Mouse (Mus musculus) hindbrain, embryonic 11.5 days (tissue): ENCODE measurements around the gene Fgfr2. TPM values are rescaled to one million over a fixed set of nuclear protein-coding genes. Genes with fewer than 3 reads are reported as not detected.

ENCODE experiments used
- ATAC-seq: fragments of 200-750 bp; cut with Nextera tagmentation; 2 replicates; pipeline ENCODE4 v1.8.0; 2017; ENCODE audit warnings: mild to moderate bottlenecking, moderate TSS enrichment, moderate library complexity; ENCODE audit not compliant: low FRiP score
- DNase-seq: peaks from one replicate; pipeline ENCODE4 v3.0.0-alpha.2; 2015; ENCODE audit warnings: low spot score
- H3K27ac ChIP-seq: fragments of 300-500 bp; sonication (generic); 2 replicates; pipeline ENCODE4 v1.5.1; 2014; ENCODE audit warnings: mild to moderate bottlenecking, low read depth, low read length
- H3K27me3 ChIP-seq: fragments of 300-500 bp; sonication (generic); 2 replicates; pipeline ENCODE4 v1.6.1; 2014; ENCODE audit warnings: mild to moderate bottlenecking, low read length, moderate library complexity, mixed read lengths; ENCODE audit not compliant: control insufficient read depth, insufficient read depth
- H3K36me3 ChIP-seq: fragments of 300-500 bp; sonication (generic); 2 replicates; pipeline ENCODE4 v1.6.1; 2014; ENCODE audit warnings: mild to moderate bottlenecking, low read length, moderate library complexity, mixed read lengths; ENCODE audit not compliant: control insufficient read depth, insufficient read depth
- H3K4me1 ChIP-seq: fragments of 300-500 bp; sonication (generic); replicated peaks from 2 replicates; pipeline ENCODE4 v1.6.1; 2014; ENCODE audit warnings: low read length, mixed read lengths; ENCODE audit not compliant: control insufficient read depth, insufficient read depth
- H3K4me2 ChIP-seq: fragments of 300-500 bp; sonication (generic); replicated peaks from 2 replicates; pipeline ENCODE4 v1.6.1; 2014; ENCODE audit warnings: mild to moderate bottlenecking, low read depth, low read length
- H3K4me3 ChIP-seq: fragments of 300-500 bp; sonication (generic); 2 replicates; pipeline ENCODE4 v1.5.1; 2014; ENCODE audit warnings: low read depth, low read length
- H3K9ac ChIP-seq: fragments of 300-500 bp; sonication (generic); 2 replicates; pipeline ENCODE4 v1.6.1; 2014; ENCODE audit warnings: low read depth, low read length
- H3K9me3 ChIP-seq: fragments of 300-500 bp; sonication (generic); 2 replicates; pipeline ENCODE4 v1.6.1; 2016; ENCODE audit warnings: low read length; ENCODE audit not compliant: control insufficient read depth
- WGBS: fragments of 180-500 bp; shearing (Covaris S2); extraction: QIAGEN DNeasy Blood & Tissue Kit; methylation state at CpG from one replicate; pipeline ENCODE4 v1.1.7; 2014; 5-methylcytosine and 5-hydroxymethylcytosine counted together
- polyA plus RNA-seq: library from polyadenylated mRNA; unstranded; fragments of >200 nt; fragmentation: Nextera tagmentation; extraction: Ambion mirVana; gene quantifications from 2 replicates; pipeline ENCODE4 v1.2.1, GENCODE M21; 2014

Fgfr2 gene
- polyA plus RNA-seq, 1 experiment from 2014 or later, result 71.3 TPM

- no peak overlapping the region for H3K27ac ChIP-seq
- no peak overlapping the region for H3K9ac ChIP-seq
- no peaks in the 10 kb centered on the region for H3K36me3 ChIP-seq
- no peaks in the 10 kb centered on the region for H3K9me3 ChIP-seq
- DNase-seq (peak; percentile 88), ATAC-seq (peak; percentile 10; the same call in 1 of the 2 replicates)
- no peak overlapping the region for H3K4me2 ChIP-seq
- peaks cover 7% of the 10 kb centered on the region for H3K4me1 ChIP-seq
- 13% methylated on average over 16 of the region's 16 CpGs for WGBS
- no peak overlapping the region for H3K4me3 ChIP-seq
- no peaks in the 10 kb centered on the region for H3K27me3 ChIP-seq
Observed at GRCm38 (mm10) chr7:130273265-130273664, 2849.9 kb downstream of the Fgfr2 start.

- DNase-seq, result no peak
- Histone ChIP-seq H3K9ac (no peak overlapping the region), H3K27ac (no peak overlapping the region), H3K27me3 (no peaks in the 10 kb centered on the region), H3K4me2 (no peak overlapping the region), H3K9me3 (no peaks in the 10 kb centered on the region), H3K4me3 (no peak overlapping the region), H3K36me3 (no peaks in the 10 kb centered on the region), H3K4me1 (peaks cover 10% of the 10 kb centered on the region)
- ATAC-seq, result no peak
- WGBS, result 92% methylated on average over 5 of the region's 5 CpGs
Observed at GRCm38 (mm10) chr7:130270807-130271206, 2852.3 kb downstream of the Fgfr2 start.

- Histone ChIP-seq H3K27me3 (no peaks in the 10 kb centered on the region), H3K27ac (peak overlapping the region; percentile 54), H3K9ac (no peak overlapping the region), H3K4me3 (no peak overlapping the region), H3K9me3 (no peaks in the 10 kb centered on the region), H3K4me1 (peaks cover 10% of the 10 kb centered on the region), H3K36me3 (no peaks in the 10 kb centered on the region), H3K4me2 (no peak overlapping the region)
- 20% methylated on average over 16 of the region's 16 CpGs for WGBS
- ATAC-seq (peak; percentile 28; the same call in 1 of the 2 replicates), DNase-seq (peak; percentile 75)
Observed at GRCm38 (mm10) chr7:130269124-130269867, 2853.9 kb downstream of the Fgfr2 start.

DNA sequence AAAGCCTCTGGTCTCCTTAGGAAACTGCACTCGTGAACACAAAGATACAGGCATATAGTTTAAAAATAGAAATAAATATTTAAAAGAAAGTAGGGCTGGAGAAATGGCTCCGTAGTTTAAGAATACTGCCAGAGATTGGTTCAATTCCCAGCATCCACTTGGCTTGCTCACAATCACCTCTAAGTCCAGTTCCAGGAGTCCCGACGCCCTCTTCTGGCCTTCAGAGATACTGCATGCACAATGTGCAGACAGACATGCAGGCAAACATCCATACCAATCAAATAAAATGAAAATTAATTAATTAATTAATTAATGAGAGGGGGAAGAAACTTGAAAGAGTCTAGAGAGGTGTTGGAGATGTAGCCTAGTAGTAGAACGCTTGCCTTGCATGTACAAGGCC, 2856.1 kb downstream of the Fgfr2 start:
- Histone ChIP-seq H3K27me3 (no peaks in the 10 kb centered on the region), H3K4me3 (no peak overlapping the region), H3K36me3 (no peaks in the 10 kb centered on the region), H3K4me1 (peaks cover 10% of the 10 kb centered on the region), H3K27ac (no peak overlapping the region), H3K9ac (no peak overlapping the region), H3K9me3 (no peaks in the 10 kb centered on the region), H3K4me2 (no peak overlapping the region)
- 32% methylated on average over 5 of the region's 5 CpGs for WGBS
- no peak for ATAC-seq
- peak; percentile 62 for DNase-seq

DNA sequence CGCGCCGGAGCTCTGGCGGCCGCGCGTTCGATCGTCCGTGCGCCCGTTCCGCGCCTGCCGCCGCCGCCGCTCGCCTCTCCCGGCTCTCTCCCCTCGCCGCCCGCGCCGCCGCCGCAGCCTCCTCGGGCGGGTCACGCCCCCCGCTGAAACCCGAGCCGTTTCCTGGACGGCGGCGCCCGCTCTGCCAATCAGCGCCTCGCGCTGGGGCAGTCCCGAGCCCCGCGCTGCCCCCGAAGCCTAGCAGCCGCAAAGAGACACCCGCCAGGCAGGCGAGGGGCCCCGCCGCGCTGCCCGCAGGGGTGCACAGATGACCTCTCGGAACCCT, 2857.0 kb downstream of the Fgfr2 start:
- Histone ChIP-seq H3K4me1 (peaks cover 10% of the 10 kb centered on the region), H3K27me3 (no peaks in the 10 kb centered on the region), H3K36me3 (no peaks in the 10 kb centered on the region), H3K4me3 (peak overlapping the region; percentile 82), H3K27ac (peak overlapping the region; percentile 81), H3K9ac (peak overlapping the region; percentile 88), H3K4me2 (peak overlapping the region; percentile 61), H3K9me3 (no peaks in the 10 kb centered on the region)
- under 1% methylated on average over 52 of the region's 52 CpGs for WGBS
- ATAC-seq (peak; percentile 70), DNase-seq (peak; percentile 92)

- WGBS, result under 1% methylated on average over 58 of the region's 58 CpGs
Observed at GRCm38 (mm10) chr7:130265319-130266165, 2857.6 kb downstream of the Fgfr2 start.

DNA sequence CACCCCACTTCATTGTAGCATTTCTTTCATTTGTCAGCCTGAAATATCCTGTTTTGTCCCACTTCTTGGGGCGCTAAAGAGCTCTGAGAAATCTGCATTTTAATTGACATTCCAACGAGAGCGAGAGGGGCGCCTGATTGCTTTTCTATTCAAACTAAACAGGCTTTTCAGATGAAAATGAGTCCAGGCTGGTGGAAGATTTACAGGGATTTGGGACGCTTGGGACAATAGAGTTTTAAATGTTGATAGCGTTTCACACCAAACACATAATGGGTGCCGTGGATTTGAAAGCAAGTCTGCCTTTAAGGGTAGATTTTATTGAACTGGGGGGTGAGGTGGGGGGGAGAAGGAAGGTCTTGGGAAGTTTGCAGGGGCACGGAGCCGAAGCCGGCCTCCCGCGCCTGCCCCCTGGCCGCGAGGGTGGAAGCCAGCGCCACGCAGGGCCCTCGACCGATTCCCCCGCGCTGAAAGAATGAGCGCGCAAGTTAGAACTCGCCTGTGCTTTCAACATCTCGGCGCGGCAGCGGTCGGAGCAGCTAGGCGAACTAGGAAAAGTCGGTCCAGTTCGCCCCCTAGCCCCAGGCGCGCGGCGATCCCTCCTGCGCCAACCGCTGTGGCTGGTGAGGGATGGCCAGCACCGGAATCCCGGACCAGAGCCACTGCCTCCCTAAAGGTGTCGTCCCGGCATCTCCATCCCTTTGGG, 2858.4 kb downstream of the Fgfr2 start:
- Histone ChIP-seq H3K9ac (peak overlapping the region; percentile 88), H3K27ac (peak overlapping the region; percentile 81), H3K4me3 (peak overlapping the region; percentile 82), H3K27me3 (no peaks in the 10 kb centered on the region), H3K4me1 (peaks cover 16% of the 10 kb centered on the region), H3K36me3 (no peaks in the 10 kb centered on the region), H3K9me3 (no peaks in the 10 kb centered on the region), H3K4me2 (peak overlapping the region; percentile 61)
- no peak for DNase-seq
- 0 out of 2 replicates have a peak, but pooled peaks have one; percentile 13 for ATAC-seq
- WGBS, result 1% methylated on average over 41 of the region's 41 CpGs

More at GRCm38 (mm10) chr7:130265319-130266165, 2857.6 kb downstream of the Fgfr2 start:
- Histone ChIP-seq H3K27me3 (no peaks in the 10 kb centered on the region), H3K4me1 (peaks cover 12% of the 10 kb centered on the region), H3K27ac (peak overlapping the region; percentile 81), H3K4me3 (peak overlapping the region; percentile 82), H3K9me3 (no peaks in the 10 kb centered on the region), H3K4me2 (peak overlapping the region; percentile 61), H3K9ac (peak overlapping the region; percentile 88), H3K36me3 (no peaks in the 10 kb centered on the region)
- ATAC-seq, result peak; percentile 14
- peak; percentile 73 for DNase-seq

- H3K4me3 ChIP-seq, result peak overlapping the region; percentile 82
- peak overlapping the region; percentile 88 for H3K9ac ChIP-seq
- DNase-seq (peak; percentile 68), ATAC-seq (no peak)
- no peaks in the 10 kb centered on the region for H3K36me3 ChIP-seq
- H3K4me1 ChIP-seq, result peaks cover 12% of the 10 kb centered on the region
- WGBS, result 0% methylated on average over 20 of the region's 20 CpGs
- no peaks in the 10 kb centered on the region for H3K27me3 ChIP-seq
- no peaks in the 10 kb centered on the region for H3K9me3 ChIP-seq
- H3K27ac ChIP-seq, result peak overlapping the region; percentile 81
- peak overlapping the region; percentile 61 for H3K4me2 ChIP-seq
Observed at GRCm38 (mm10) chr7:130263799-130264351, 2859.3 kb downstream of the Fgfr2 start.
